Mouse (Mus musculus): Measurements from ENCODE around the gene Dapk1.

DNA sequence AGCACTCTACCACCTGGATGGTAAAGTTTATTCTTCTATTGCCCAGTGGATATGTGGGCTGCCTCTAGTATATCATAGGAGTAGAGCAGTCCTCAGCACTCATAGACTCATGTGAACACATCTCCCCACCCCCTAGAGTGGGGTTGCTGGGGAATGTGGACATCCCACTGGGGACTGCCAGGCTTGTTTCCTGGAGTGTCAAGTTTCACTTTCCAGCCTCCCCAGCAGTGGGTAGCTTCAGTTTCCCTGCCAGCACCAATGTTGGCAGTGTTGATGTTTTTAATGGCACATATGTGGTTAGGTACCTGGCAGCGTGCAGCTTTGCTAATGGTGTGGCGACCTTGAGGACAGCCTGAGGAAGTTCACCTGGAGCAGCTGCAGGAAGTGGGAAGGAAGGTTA lies 96.3 kb downstream of the Dapk1 start:
- TF ChIP-seq CTCF (IDR thresholded peaks at IDR 0.05; ENCODE audit: low read depth, low read length), result no peak
- TF ChIP-seq POLR2A (IDR thresholded peaks at IDR 0.05; ENCODE audit: insufficient read depth, low read length), result no peak
- no peak for TF ChIP-seq EP300 (IDR thresholded peaks at IDR 0.05; ENCODE audit: insufficient read depth, low read depth, low read length)

All from ES-Bruce4 (cell line).